ENCODE assay signal across 8 mouse cellular contexts in the genomic region with DNA sequence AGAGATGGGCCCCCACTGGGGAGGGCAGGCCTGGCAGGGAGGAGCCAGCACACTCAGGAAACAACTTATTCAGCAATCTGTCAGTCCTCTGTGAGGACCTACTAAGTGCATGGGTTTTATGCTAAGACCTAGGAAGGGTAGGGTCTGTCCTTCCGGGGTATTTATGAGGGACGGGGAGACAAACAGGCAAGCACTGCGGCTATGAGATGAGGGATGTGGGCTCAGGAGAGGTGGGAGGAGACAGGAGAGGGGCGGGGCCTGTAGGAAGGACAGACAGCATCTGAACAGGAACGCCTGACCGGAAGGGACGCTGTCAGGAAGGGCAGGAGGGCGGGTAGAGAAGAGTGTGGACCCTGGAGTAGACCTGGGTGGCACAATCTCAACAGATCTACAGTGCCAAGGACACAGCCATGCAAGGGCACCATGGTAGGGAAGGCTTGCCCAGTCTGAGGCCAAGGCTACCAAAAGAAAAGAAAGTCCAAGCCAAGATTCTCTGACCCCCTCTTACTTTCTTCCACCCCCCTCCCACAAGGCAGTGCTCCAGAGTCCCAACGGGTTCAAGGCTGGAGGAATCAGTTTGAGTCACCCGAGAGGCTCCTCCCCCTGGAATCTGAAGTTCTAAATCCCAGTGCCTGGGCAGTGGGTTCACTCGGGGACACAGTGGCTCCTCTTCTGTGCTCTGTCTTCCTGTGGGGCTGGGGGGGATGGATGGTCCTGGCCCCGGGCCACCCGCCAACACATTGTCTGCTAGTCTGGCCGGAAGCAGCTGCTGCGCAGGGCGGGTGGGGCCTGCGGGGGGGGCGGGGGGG. TPM values are rescaled to one million over a fixed set of nuclear protein-coding genes. Genes with fewer than 3 reads are reported as not detected.
DNase-seq lines count a peak whose midpoint lies in the region; ATAC-seq and TF ChIP-seq lines count a peak whose summit lies in the region.

No protein-coding gene starts in this region.

- TF ChIP-seq POLR2A in myocyte (IDR thresholded peaks at IDR 0.05; ENCODE audit: insufficient read length, low read depth), result peak; percentile 83

- no peak for ATAC-seq in megakaryocyte, adult 5-6 weeks (ENCODE audit: poor library complexity, severe bottlenecking)
- 0 out of 2 replicates have a peak, but pooled peaks have one; percentile 27 for ATAC-seq in erythroid progenitor cell, adult 5-6 weeks (replicated peaks; ENCODE audit: low FRiP score, poor library complexity, severe bottlenecking)

- intact Hi-C loops in heart, postnatal 25 days (cut with DNase I), result loop anchor here (1.0 to 2.0 kb wide), 2 partner anchors 13 to 110 kb away; no protein-coding TSS in a partner anchor

- H3K9me3 ChIP-seq in megakaryocyte, embryonic 14.5 days, result no peaks in the 10 kb centered on the region
- H3K9me3 ChIP-seq in limb, embryonic 10.5 days (replicated peaks), result no peaks in the 10 kb centered on the region

- peak overlapping the region; percentile 86 for H3K4me2 ChIP-seq in myocyte (ENCODE audit: low read depth)

- no peak overlapping the region for H3ac ChIP-seq in myocyte (ENCODE audit: control insufficient read depth, insufficient read length)

- WGBS in limb, embryonic 10.5 days, result 41% methylated on average over 18 of the region's 18 CpGs

- peak overlapping the region; percentile 62 for H3K4me3 ChIP-seq in megakaryocyte, embryonic 14.5 days (replicated peaks)
- H3K4me3 ChIP-seq in limb, embryonic 10.5 days, result no peak overlapping the region
- peak overlapping the region; percentile 6 for H3K4me3 ChIP-seq in myocyte

- peaks cover 53% of the 10 kb centered on the region for H3K27me3 ChIP-seq in megakaryocyte, embryonic 14.5 days (replicated peaks)
- H3K27me3 ChIP-seq in limb, embryonic 10.5 days (ENCODE audit: low read depth, poor library complexity, severe bottlenecking), result no peaks in the 10 kb centered on the region
- H3K27me3 ChIP-seq in myocyte (ENCODE audit: control insufficient read depth, insufficient read depth, insufficient read length), result no peaks in the 10 kb centered on the region

- DNase-seq in NIH3T3 (ENCODE audit: low read depth), result peak; percentile 87
- peak; percentile 91 for DNase-seq in heart, postnatal 25 days (ENCODE audit: low spot score)
- DNase-seq in limb, embryonic 10.5 days (ENCODE audit: low spot score), result no peak
- DNase-seq in left cerebral cortex, adult 18-20 months (ENCODE audit: low spot score in 2 of 2), result no peak

- no peaks in the 10 kb centered on the region for H3K79me2 ChIP-seq in myocyte (ENCODE audit: control insufficient read depth, insufficient read depth)

- no peaks in the 10 kb centered on the region for H3K36me3 ChIP-seq in megakaryocyte, embryonic 14.5 days (replicated peaks; ENCODE audit: low read length)
- no peaks in the 10 kb centered on the region for H3K36me3 ChIP-seq in limb, embryonic 10.5 days
- no peaks in the 10 kb centered on the region for H3K36me3 ChIP-seq in myocyte (ENCODE audit: control insufficient read depth, insufficient read depth)

- H3K27ac ChIP-seq in limb, embryonic 10.5 days, result peak overlapping the region; percentile 46; the same call in 1 of the 2 replicates

- H3K4me1 ChIP-seq in megakaryocyte, embryonic 14.5 days, result peaks cover 32% of the 10 kb centered on the region
- H3K4me1 ChIP-seq in limb, embryonic 10.5 days, result peaks cover 17% of the 10 kb centered on the region

TF ChIP-seq in myocyte, 11 proteins besides CTCF, POLR2A, EP300 and RAD21:
- no peak for TF ChIP-seq USF1 (IDR thresholded peaks at IDR 0.05; ENCODE audit: low read depth)
- no peak for TF ChIP-seq MAX (IDR thresholded peaks at IDR 0.05; ENCODE audit: low read depth)
- TF ChIP-seq MYOG (IDR thresholded peaks at IDR 0.05; ENCODE audit: control insufficient read depth in 1 of 3, insufficient read depth in 1 of 3, insufficient read length in 2 of 3, low read depth in 2 of 3), result peak in 2 of 3 experiments; percentile 87 to 89
- TF ChIP-seq TCF3 (IDR thresholded peaks at IDR 0.05; ENCODE audit: insufficient read length, low read depth), result peak; percentile 78
- TF ChIP-seq MYOD1 (IDR thresholded peaks at IDR 0.05; ENCODE audit: control insufficient read depth in 1 of 3, insufficient read length in 2 of 3, low read depth in 2 of 3), result peak in 2 of 3 experiments; percentile 91 to 92
- peak; percentile 90 for TF ChIP-seq POLR2AphosphoS2 (IDR thresholded peaks at IDR 0.05; ENCODE audit: insufficient read length, low read depth)
- TF ChIP-seq SRF (IDR thresholded peaks at IDR 0.05; ENCODE audit: control insufficient read depth, insufficient read length, low read depth), result no peak
- peak; percentile 82 for TF ChIP-seq TCF12 (IDR thresholded peaks at IDR 0.05; ENCODE audit: insufficient read depth, poor library complexity, severe bottlenecking)
- TF ChIP-seq REST (IDR thresholded peaks at IDR 0.05; ENCODE audit: insufficient read depth, insufficient read length), result no peak
- peak; percentile 15 for TF ChIP-seq E2F4 (IDR thresholded peaks at IDR 0.05; ENCODE audit: insufficient read depth)
- no peak for TF ChIP-seq CEBPB (IDR thresholded peaks at IDR 0.05; ENCODE audit: insufficient read depth, poor library complexity, severe bottlenecking)

RNA-seq across cellular contexts. Expression of gene Wnt7b, which starts 17.8 kb away (rescaled TPM):
- polyA plus RNA-seq in megakaryocyte, embryonic 14.5 days (2012; ENCODE audit: insufficient read depth, low replicate concordance), result not detected in 2 replicates
- not detected in 2 replicates for total RNA-seq in megakaryocyte, adult 5-6 weeks (2015)
- total RNA-seq in megakaryocyte, adult 5-6 weeks (2017), result not detected in 2 replicates
- not detected in 2 replicates for total RNA-seq in erythroid progenitor cell, adult 5-6 weeks (2015; ENCODE audit: low replicate concordance)
- not detected in 2 replicates for total RNA-seq in erythroid progenitor cell, adult 5-6 weeks (2017; ENCODE audit: low replicate concordance)
- under 1 TPM; 0.13 to 0.17 TPM for total RNA-seq in heart, postnatal 25 days (2021)
- polyA plus RNA-seq in limb, embryonic 10.5 days (2016; fragmentation: Nextera tagmentation; extraction: Ambion mirVana), result 10.9 and 17.1 TPM in 2 replicates
- polyA plus RNA-seq in myocyte (2012; fragmentation: generic; extraction: Trizol), result 7.9 TPM
- 10 to 100 TPM; 32.9 to 37.5 TPM for total RNA-seq in left cerebral cortex, adult 18-20 months (2021)

Comparison
In these comparisons a context has a peak if more than half of its experiments do, and no peak if none do; other contexts are left out.
1. DNase-seq: peak in NIH3T3 (single experiment) and heart, postnatal 25 days (single experiment); none in limb, embryonic 10.5 days (single experiment) and left cerebral cortex, adult 18-20 months (0 of 2).
2. RNA of gene Wnt7b, which starts 17.8 kb away (total RNA-seq): 32.9 to 37.5 TPM in left cerebral cortex, adult 18-20 months; 0.13 to 0.17 TPM in heart, postnatal 25 days, not detected in megakaryocyte, adult 5-6 weeks and not detected in erythroid progenitor cell, adult 5-6 weeks; every median in the first group is over 10 times any median in the second.